Mouse (Mus musculus): Measurements from ENCODE around the gene Klhdc4. TPM values are rescaled to one million over a fixed set of nuclear protein-coding genes. Genes with fewer than 3 reads are reported as not detected.

The Klhdc4 gene
- 41.4 and 44.4 TPM in 2 replicates for total RNA-seq (2014; fragmentation: Nextera tagmentation)
- total RNA-seq (2017) = 29.6 and 35.0 TPM in 2 replicates

DNA sequence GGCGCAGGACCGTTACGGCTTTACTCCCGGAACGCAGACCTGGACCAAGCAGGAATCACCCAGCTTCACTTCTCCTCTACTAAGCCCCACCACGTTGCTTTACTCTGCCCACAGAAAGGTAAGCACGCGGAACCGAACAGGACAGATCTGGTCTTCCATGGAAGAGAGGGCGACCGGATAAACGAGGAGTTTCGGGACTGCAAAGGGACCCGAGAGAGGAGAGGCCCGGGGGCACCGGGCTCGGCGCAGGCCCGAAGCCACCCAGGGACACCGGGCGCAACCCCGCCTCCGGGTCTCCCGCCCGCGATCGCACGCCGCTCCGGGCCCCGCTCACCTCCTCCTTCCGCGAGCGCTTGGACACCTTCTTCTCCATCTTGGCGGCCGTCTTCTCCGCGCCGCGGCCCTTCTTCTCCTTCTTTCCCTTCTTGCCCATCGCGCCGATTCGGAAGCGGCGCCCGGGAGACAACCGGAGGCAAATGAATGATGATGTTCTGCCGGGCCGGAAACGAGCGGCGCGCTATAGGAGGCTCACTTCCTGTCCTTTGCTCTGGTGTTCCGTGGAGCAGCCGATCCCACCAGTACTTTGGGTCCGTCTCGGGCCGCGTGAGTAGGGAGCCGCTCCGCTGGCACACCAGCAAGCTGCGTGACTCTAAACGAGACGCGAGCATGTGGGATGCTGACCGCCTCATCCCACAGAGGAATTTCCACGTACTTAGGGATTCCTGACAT, at the start of gene Klhdc4:
Klhdc4 (minus strand) TSS at position 522 of the 729 bp plus-strand sequence.
- ATAC-seq (replicated peaks; ENCODE audit: poor library complexity, severe bottlenecking) = peak; percentile 99

DNA sequence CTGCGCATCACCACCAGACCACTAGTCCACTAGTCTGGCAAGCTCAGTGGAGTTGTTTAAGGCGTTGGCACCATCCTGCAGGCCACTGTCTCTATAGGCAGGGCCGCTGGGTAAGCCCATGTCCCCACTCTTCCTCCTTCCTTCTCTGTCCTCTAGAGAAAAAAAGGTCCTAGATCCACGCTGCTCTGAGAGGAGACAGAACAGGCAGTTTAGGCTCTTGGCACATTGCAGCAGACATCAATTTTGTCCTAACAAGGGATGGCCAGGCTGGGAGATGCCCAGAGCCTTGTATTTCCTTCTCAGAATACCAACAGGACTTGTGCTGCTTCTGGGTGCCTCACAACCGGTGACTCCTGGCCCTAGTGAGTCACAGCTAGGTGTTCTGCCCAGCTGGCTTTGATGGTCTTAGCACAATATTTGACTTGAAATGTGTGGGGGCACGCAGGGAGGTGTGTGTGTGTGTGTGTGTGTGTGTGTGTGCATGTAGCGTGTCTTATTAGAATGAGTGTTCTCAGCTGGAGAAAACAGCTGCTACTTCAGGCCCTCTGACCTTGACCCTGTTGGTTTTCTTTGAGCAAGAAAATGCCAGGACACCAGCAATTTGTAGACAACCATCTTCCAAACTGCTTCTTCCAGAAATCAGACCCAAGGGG, 48.6 kb upstream of the Klhdc4 start:
- no peak for ATAC-seq (replicated peaks; ENCODE audit: poor library complexity, severe bottlenecking)

DNA sequence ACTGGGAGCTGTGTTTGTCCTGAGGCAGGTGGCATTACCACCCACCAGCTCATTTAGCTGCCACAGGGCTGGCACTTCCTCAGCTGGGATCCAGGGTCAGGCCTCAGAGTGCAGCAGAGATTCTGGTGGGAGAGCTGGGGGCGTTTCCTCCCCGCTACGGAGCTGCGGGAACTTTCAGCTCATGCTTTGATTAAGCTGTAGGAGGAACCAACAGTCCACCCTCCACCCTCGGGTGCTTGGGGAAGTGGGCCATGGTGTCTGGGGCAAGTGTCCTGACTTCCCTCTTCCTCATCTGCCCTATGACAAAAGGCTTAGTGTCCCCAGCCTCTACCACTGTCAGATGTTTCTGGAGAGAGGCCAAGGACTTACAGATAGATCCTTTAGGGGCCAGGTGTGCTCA, 47.8 kb upstream of the Klhdc4 start:
- ATAC-seq (replicated peaks; ENCODE audit: poor library complexity, severe bottlenecking) = peak; percentile 94

DNA sequence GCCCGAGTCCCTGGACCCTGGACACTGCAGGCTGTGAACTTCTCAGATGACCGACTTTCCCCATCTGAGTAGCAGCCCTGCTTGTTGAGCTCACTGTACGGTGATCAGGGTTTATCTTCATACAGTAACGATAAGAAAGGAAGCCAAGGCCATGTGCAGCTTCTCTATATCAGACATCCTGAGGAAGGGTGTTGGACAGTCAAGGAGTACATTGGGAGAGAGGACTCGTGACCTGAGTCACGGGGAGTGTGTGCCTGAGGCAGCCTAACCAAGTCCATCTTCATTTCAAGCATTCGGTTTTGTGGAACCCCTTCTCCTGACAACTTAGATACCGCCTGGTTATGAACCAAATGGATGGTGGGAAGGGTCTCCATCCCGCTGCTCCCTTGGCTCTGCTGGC, 46.1 kb upstream of the Klhdc4 start:
- ATAC-seq (replicated peaks; ENCODE audit: poor library complexity, severe bottlenecking) = no peak

DNA sequence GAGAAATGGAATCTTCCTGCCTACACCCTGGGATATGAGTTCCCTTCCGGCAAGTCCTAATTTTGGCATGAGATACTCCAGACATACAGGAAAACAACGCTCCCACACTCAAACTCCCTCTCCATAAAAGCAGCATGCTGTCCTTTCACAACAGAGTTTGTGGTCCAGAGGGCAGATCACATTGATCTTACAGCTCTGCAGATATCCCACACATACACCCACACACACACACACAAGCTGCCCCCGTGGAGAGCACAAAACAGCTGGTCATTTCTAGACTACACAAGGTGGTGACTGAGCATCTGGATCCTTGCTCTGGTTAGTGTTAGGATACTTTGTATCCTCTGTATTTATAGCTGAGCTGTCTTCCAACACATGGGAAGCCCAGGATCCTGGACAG, 45.7 kb upstream of the Klhdc4 start:
- no peak for ATAC-seq (replicated peaks; ENCODE audit: poor library complexity, severe bottlenecking)

DNA sequence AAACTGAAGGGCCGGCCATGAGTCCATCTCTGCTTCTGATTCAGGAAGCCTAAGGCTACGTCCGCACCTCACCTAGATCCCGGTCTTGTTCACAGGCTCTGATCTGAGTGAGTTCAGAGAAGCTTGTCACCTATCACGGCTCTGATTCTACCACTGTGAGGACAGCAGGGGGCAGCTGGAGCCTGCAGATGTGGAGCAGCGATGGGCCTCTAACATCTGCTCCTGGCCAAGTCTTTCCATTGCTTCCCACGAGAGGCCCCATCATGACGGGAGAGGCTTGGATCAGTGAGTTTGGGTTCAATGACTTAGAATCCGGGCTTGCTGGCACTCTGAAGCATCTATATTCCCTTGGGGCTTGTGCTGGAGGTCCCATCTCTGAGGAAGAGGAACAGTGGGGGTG, 44.7 kb upstream of the Klhdc4 start:
- no peak for ATAC-seq (replicated peaks; ENCODE audit: poor library complexity, severe bottlenecking)

DNA sequence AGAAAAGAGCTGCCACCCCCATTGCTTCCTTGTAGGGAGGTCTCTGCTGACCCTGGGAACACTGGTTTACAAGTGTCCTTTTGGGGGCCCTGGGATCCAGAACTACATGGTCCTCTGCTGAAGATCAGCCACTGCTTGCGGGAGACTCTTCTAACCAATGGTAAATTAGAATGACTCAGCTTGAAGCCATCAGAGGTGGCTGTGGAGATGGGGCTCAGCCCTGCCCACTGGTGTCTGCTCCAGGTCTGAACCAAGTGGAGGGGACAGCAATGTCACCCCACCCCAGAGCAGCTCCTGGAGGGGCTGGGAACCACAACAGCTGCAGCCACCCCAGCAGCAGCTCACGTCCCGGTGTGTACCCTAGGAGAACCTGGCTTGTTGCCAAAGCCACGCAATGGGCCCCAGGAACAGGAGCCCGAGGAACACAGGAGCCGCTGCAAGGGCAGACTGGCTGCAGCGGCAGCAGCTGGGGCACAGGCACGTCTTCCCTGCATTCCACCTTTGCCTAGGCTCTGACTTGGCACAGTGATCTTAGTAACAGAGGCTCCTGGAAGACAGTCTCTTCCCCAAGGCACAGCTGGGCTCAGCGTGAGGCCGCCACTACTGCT, 42.6 kb upstream of the Klhdc4 start:
- peak; percentile 28; the same call in 1 of the 2 replicates for ATAC-seq (replicated peaks; ENCODE audit: poor library complexity, severe bottlenecking)

DNA sequence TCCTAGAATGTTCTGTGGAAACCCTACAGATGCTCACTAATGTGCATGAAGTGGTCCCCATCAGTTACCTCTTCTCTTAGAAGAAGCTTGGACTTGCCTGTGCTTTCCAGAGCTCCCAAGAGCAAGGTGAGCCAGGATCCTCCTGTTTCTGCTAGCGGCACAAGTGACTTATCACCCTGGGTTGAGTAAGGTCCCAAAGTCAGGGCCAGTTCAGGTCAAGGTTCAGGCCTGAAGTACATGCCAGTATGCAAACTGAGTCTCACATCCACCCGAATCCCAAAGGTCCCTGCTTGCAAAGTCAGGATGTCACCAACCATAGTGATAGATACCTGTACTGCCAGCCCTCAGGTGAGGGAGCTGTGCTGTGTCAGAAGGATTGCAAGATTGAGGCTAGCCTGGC, 40.8 kb upstream of the Klhdc4 start:
- ATAC-seq (replicated peaks; ENCODE audit: poor library complexity, severe bottlenecking) = no peak

DNA sequence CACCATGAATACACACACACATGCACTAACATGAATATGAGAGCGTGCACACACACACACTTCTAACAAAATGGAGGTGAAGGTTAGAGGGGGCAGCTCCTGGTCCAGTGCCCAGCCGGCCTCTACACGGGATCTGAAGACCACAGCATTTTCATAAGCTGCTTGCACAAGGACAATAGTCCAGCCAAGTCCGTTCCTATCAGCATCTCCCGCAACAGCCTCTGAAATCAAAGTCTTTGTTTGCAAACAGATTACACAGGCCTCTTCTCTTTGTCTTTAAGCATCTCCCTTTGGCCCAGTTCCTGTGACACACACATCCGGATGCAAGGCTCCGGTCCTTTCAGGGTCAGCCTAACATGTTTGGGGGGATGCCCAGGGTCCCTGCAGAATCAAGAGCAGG, 39.5 kb upstream of the Klhdc4 start:
- no peak for ATAC-seq (replicated peaks; ENCODE audit: poor library complexity, severe bottlenecking)

DNA sequence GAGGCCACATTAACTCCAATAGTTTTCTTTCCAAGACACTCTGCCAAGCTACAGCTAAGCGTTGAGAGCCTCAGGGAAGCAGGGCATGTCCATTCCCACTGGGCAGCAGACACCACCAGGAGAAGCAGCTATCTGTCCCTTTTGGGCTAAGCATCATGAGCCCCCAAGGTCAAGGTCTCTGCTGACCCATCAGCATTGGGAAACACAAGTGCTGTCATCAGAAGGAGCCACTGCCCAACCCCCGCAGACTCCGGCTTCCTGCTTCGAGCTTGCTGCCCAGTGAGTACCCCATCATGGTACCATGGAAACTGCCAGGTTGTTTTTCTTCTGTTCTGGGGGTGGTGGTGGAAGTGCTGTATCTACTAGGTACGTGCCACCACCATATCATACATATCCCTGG, 38.8 kb upstream of the Klhdc4 start:
- ATAC-seq (replicated peaks; ENCODE audit: poor library complexity, severe bottlenecking) = no peak

DNA sequence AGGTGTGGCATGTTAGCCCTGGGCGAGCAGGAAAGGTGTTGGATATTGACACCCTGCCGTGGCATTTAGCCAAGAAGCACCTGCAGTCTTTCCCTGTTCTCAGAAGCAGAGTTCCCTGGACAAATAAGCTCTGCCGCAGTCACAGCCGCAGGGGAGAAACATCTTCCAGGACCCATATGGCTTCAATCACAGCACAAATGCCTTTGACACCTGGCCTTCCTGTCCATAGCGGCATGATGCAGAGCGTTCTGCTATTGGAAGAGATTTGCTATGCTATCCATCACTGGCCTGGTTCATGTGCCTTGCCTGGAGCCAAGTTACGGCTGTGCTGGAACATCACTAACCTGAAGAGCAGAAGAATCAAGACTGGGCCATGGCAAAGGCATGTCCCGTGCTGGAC, 36.0 kb upstream of the Klhdc4 start:
- ATAC-seq (replicated peaks; ENCODE audit: poor library complexity, severe bottlenecking) = no peak

DNA sequence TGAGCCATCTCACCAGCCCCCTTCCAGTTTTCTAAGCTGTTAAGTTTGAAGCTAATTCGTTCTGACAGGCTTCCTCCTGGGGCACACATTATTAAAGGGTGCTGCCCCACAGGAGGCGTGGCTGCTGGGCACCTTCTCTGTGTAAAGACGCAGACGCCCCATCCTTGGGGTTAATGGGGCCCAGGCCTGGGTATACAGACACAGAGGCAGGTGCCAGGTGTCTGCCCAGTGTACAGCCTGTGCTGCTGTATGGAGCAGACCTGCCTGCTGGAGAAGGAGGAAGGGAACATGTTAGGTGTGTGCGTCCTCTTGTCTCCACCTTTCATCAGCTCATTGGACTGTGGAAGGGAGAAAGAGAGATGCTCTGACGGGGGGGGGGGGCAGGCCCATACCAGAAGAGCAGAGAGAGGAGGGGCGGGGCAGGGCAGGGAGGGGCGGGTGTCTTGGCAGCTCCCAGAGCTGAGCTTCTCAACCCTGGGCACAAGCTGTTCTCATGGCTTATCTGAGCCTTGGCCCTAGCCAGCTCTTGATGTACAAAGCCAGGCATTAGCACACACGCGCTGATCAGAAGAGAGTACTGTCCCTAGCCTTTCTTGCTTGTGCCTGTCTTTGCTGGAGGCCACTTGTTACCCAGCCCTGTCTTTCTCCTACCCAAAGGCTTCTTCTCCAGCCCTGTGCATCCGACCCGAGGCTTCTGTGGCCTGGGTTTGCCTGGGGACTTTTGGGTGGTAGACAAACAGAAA, 32.6 kb upstream of the Klhdc4 start:
- ATAC-seq (replicated peaks; ENCODE audit: poor library complexity, severe bottlenecking) = no peak

DNA sequence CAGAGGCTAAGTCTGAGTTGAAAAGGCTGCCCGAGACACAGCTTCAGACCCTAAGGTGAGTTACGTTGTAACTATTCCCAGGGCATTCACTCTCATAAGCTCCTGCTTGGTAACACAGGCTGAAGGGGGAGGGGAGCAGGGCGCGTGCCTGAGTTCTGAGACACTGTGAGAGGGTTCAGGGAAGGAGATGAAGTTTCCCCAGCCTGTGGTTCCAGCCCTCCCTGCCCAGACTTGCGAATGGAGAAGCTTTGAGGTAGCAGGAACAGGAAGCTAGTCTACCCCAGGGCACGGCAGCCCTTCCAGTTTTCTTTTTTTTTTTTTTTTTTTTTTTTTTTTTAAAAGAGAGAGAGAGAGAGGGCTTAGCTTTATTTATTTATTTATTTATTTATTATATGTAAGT, 31.9 kb upstream of the Klhdc4 start:
- peak; percentile 86 for ATAC-seq (replicated peaks; ENCODE audit: poor library complexity, severe bottlenecking)

DNA sequence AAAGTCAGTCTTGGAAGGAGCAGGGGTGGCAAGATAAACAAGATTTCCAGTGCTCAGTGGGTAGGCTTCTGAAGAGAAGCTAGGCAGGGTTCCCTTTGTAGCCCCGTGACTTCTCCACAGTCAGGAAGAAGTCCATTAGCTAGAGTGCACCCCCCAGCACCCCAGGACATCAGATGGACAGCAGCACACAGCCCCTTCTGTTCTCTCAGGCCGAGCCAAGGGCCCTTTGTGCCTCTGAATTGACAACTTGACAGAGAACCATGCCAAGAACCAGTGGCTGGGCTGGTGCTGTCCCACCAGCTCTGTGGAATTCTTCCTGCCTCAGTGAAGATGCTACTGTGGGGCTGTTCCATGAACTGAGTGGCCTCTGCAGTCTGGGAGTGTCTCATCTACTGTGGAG, 28.4 kb upstream of the Klhdc4 start:
- ATAC-seq (replicated peaks; ENCODE audit: poor library complexity, severe bottlenecking) = no peak

DNA sequence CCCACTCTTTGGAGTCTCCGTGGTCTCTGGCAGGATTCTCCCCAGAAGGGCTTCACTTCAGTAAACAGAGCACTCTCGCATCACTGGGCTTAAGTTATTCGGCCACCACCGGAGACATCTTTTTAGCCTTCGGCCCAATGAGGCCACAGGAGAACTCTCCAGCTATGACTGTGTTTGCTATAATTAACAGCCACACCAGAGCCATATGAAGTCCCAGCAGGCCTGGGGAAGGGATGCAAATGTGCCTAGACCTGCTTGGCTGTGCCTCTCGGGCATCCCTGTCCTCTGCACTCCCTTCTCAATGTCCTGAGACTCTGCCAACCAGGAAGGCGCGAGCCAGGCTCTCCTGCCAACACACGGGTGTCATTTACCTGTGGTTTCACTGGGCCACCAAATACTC, 28.0 kb upstream of the Klhdc4 start:
- ATAC-seq (replicated peaks; ENCODE audit: poor library complexity, severe bottlenecking) = no peak

DNA sequence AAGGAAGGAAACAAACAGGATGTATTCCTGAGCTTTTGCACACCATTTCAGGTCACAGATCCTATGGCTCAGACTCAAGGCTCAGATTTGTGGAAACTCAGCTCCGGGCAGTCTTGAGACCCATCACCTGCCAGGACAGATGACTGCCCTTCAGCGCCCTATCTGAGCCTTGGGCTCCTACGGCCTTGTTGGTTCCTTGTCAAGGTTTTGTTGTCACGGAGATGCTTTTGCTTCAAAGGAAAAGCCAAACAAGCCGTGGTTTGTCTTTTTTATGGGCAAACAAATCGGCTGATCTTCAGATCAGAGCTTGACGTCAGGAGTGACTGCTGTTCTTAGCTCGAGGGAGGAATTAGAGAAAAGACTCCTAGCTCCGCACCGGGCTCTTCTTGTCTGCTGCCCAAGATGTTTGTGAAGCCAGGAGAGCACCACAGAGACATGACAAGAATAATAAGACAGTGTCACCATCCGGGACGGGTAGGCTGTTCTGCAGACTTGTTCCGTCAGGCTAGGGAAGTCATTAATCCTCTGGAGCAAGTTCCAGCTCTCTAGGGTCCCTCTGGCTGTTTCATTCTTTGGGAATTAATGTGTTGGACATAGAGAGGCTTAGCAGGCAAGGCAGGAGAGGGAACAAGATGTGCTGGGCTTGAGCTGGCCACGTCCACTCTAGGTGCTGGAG, 26.8 kb upstream of the Klhdc4 start:
- no peak for ATAC-seq (replicated peaks; ENCODE audit: poor library complexity, severe bottlenecking)

DNA sequence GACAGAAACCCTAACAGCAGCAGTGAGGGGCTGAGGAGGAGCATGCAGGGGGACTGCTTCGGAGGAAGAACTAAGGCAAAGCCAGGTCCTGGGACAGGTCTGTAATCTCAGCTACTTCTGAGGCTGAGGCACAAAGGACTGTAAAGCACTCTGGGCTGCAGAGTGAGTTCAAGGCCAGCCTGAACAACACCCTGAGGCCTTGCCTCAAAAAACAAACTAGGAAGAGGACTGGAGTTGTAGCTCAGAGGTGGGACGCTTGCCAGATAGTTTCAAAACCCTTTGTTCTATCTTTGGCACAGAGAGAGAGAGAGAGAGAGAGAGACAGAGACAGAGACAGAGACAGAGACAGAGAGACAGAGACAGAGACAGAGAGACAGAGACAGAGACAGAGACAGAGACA, 24.2 kb upstream of the Klhdc4 start:
- no peak for ATAC-seq (replicated peaks; ENCODE audit: poor library complexity, severe bottlenecking)

DNA sequence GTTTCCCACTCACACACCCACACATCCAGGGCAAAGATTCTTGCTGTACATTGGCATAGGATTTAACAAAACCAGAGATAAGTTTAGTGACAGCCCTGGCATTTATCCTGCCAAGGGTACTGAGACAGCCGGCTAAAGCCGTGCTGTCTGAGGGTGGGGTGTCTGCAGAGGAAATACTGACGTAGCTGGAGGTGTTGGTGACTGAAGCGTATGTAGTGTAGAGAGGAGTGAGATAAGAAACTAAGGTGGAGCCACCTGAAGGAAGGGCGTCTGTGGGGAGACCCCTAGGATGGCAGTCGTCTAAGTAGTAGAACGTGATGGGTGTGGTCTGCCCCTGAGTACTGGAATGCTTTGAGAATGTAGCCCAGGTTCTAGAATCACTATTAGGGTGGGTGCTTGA, 23.1 kb upstream of the Klhdc4 start:
- ATAC-seq (replicated peaks; ENCODE audit: poor library complexity, severe bottlenecking) = no peak

DNA sequence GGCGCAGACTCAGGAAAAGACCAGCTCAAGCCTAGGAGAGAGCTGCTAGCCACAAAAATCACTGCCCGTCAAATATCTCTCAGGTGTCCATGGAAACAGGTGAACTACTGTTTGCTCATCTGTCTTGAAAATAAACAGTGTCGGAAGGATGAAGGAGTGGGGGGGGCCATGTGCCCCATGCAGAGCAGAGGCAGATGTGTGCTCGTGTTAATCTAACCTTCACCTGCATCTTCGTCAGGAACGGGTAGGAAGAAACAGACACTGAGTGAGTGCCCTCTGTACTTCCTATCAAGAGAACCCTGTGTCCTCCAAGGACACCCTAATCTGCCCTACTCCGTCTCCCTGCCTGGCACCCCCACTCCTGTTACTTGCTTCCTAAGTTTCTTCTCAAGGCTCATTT, 22.3 kb upstream of the Klhdc4 start:
- no peak for ATAC-seq (replicated peaks; ENCODE audit: poor library complexity, severe bottlenecking)

DNA sequence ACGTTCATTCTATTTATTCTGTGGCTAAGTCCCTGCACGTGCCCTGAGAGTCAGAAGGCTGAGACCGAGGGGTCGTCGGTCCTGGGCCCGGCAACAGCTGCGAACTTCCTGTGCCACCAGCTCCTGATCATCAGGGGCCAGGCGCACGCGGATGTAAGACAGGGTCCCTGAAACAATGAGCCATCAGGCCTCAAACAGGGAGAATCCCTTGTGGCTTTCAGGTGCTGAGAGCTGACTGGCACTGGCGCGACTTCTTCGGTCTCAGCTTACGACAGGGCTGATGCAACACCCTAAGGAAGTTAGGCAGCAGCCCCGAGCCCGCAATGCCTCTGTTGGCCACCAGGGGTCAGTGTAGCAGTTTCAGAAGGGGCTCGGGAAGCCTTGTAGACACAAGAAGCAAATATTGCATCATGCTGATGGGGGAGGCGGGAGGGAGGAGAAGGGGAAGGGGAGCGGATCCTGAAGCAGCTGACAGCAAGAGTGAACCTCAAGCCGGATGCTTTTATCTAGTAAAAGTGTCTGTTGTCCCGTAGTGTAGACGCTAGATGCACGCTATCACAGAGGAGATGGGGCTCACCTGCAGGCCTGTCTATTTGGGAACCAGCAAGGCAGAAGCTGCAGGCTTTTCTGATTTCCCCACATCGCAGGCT, 21.6 kb upstream of the Klhdc4 start:
- peak; percentile 73 for ATAC-seq (replicated peaks; ENCODE audit: poor library complexity, severe bottlenecking)

Measured in granulocyte monocyte progenitor cell, adult 5-6 weeks (primary cell).